In the genomic region with DNA sequence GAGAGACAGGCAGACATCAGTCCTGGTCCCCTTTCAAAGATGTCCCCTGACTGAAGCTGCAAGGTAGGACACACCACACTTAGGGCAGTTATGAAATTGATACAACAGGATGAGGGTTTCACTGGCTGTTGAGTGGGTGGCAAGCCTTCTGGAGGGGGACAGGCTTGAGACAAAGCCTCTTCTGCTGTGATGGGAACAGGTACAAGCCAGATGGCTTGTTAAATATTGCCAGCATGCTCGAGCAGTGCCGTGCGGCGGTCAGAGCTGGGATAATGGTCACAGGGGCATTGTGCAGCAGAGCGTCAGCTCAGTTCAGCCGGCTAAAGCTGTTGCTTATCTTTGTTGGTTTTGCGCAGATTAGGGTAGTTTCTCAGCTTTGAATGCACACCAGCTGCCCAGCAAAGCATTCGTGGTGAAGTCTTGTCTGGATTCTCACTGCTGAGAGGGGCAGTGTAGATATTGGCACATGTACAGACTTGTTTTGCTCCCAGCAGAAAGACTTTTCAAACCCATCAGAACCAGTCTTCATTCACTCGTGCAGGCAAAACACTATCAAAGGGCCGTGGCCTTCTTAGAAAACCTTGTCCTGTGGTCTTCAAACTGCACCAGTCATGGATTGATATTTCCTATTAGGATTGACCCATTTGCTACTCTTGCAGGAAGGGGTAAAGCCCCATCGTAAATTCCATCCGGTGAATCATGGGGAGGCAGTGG, we compare ENCODE assay signal across 9 mouse cellular contexts.
DNase-seq lines count a peak whose midpoint lies in the region; ATAC-seq lines count a peak whose summit lies in the region.
"Had no signal": no experiment of that assay in that cellular context is flagged by ENCODE, and none has a peak within 500 bp of the region (broad histone marks: within the 10 kb centered on the region; RNA-seq: fewer than 3 reads in every experiment).

No protein-coding gene starts in this region.

- no peak overlapping the region for H3K4me3 ChIP-seq in hindbrain, embryonic 12.5 days
- no peak overlapping the region for H3K4me3 ChIP-seq in hindbrain, embryonic 10.5 days
- H3K4me3 ChIP-seq in midbrain, embryonic 15.5 days = no peak overlapping the region
- H3K4me3 ChIP-seq: neural tube, embryonic 13.5 days had no signal

- DNase-seq in hindbrain, embryonic 10.5 days (ENCODE audit: low spot score) = no peak
- DNase-seq in embryo, embryonic 10.5 days (ENCODE audit: low spot score) = peak; percentile 26
- peak; percentile 34 for DNase-seq in kidney, postnatal 10 days
- DNase-seq in right cerebral cortex, postnatal 25 days = no peak
- DNase-seq in heart, adult 9 months (ENCODE audit: low spot score in 2 of 2) = no peak

- no peak overlapping the region for H3K9ac ChIP-seq in hindbrain, embryonic 12.5 days
- H3K9ac ChIP-seq in midbrain, embryonic 15.5 days = no peak overlapping the region
- H3K9ac ChIP-seq: neural tube, embryonic 13.5 days had no signal

- whole genome bisulfite sequencing in hindbrain, embryonic 12.5 days = 58% methylated on average over 12 of the region's 12 CpGs
- WGBS in hindbrain, embryonic 10.5 days = 67% methylated on average over 12 of the region's 12 CpGs
- 34% methylated on average over 12 of the region's 12 CpGs for WGBS in midbrain, embryonic 15.5 days

- no peak overlapping the region for H3K4me2 ChIP-seq in hindbrain, embryonic 12.5 days (replicated peaks)
- H3K4me2 ChIP-seq in midbrain, embryonic 15.5 days = no peak overlapping the region
- H3K4me2 ChIP-seq: neural tube, embryonic 13.5 days had no signal

- H3K27ac ChIP-seq in hindbrain, embryonic 12.5 days = no peak overlapping the region
- H3K27ac ChIP-seq in hindbrain, embryonic 10.5 days = no peak overlapping the region; the same call in 1 of the 2 replicates
- H3K27ac ChIP-seq in midbrain, embryonic 15.5 days = no peak overlapping the region
- H3K27ac ChIP-seq: neural tube, embryonic 13.5 days had no signal

- 0 out of 2 replicates have a peak, but pooled peaks cover 4% of the 10 kb centered on the region for H3K4me1 ChIP-seq in hindbrain, embryonic 12.5 days
- H3K4me1 ChIP-seq in hindbrain, embryonic 10.5 days (replicated peaks) = peaks cover 22% of the 10 kb centered on the region
- H3K4me1 ChIP-seq in midbrain, embryonic 15.5 days = peaks cover 6% of the 10 kb centered on the region; the same call in 1 of the 2 replicates
- H3K4me1 ChIP-seq: neural tube, embryonic 13.5 days had no signal

- H3K27me3 ChIP-seq in hindbrain, embryonic 12.5 days = peaks cover 46% of the 10 kb centered on the region
- peaks cover 83% of the 10 kb centered on the region for H3K27me3 ChIP-seq in hindbrain, embryonic 10.5 days (ENCODE audit: insufficient read depth, poor library complexity, severe bottlenecking)
- no peaks in the 10 kb centered on the region for H3K27me3 ChIP-seq in midbrain, embryonic 15.5 days (replicated peaks)

- peak; percentile 60; the same call in 1 of the 2 replicates for ATAC-seq in hindbrain, embryonic 12.5 days (ENCODE audit: low FRiP score)
- ATAC-seq in midbrain, embryonic 15.5 days (replicated peaks) = peak; percentile 54; the same call in 1 of the 2 replicates
- ATAC-seq in erythroblast, adult 5-6 weeks (replicated peaks; ENCODE audit: low FRiP score, poor library complexity, severe bottlenecking) = no peak

- H3K9me3 ChIP-seq in hindbrain, embryonic 12.5 days (replicated peaks) = no peaks in the 10 kb centered on the region
- H3K9me3 ChIP-seq in hindbrain, embryonic 10.5 days = no peaks in the 10 kb centered on the region
- no peaks in the 10 kb centered on the region for H3K9me3 ChIP-seq in midbrain, embryonic 15.5 days
- H3K9me3 ChIP-seq: neural tube, embryonic 13.5 days had no signal

- H3K36me3 ChIP-seq in hindbrain, embryonic 12.5 days = no peaks in the 10 kb centered on the region
- H3K36me3 ChIP-seq in hindbrain, embryonic 10.5 days = no peaks in the 10 kb centered on the region
- H3K36me3 ChIP-seq in midbrain, embryonic 15.5 days (replicated peaks) = no peaks in the 10 kb centered on the region
- H3K36me3 ChIP-seq: neural tube, embryonic 13.5 days had no signal

Comparison
In these comparisons a context has a peak if more than half of its experiments do, and no peak if none do; other contexts are left out.
1. DNase-seq: peak in embryo, embryonic 10.5 days (single experiment) and kidney, postnatal 10 days (single experiment); none in hindbrain, embryonic 10.5 days (single experiment), right cerebral cortex, postnatal 25 days (single experiment) and heart, adult 9 months (0 of 2).